Mouse (Mus musculus) activated CD4-positive, CD25-positive, alpha-beta regulatory T cell, adult 4 months (primary cell): ENCODE measurements around the gene Tcta. TPM values are rescaled to one million over a fixed set of nuclear protein-coding genes. Genes with fewer than 3 reads are reported as not detected.
"Not testable (repeated sequence)": the region's sequence is repeated elsewhere in the genome, so short reads cannot be mapped to it uniquely, and the experiment has no call there.

Experiments used
- ATAC-seq: one replicate; pipeline ENCODE4 v1.8.0; 2017
- polyA plus RNA-seq, 2 experiments: library from polyadenylated mRNA; unstranded; fragments of 100-300 nt; shearing (Covaris generic); gene quantifications; one replicate each; pipeline ENCODE4 v1.2.1; 2017

Gene Tcta
- polyA plus RNA-seq, 2 experiments from 2014 or later = 9.7 to 13.5 TPM

DNA sequence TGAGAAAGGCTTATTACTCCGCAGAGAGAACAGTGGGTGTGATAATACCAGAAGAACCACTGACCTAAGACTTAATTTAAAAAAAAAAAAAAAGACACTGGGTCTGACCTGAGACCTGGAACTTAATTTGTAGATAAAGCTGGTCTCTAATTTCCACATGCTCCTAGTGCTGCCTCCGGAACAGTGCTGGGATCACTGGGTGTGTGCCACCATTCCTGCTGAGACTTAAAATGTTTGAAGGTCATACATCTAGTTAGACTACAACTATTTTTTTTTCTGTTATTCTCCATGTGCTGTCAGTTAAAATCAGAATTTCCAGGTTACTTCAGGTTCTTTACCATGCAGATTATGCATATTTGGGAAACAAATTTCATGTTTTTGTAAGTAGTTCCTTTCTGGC lies 2.2 kb upstream of the Tcta start:
- ATAC-seq = no peak

DNA sequence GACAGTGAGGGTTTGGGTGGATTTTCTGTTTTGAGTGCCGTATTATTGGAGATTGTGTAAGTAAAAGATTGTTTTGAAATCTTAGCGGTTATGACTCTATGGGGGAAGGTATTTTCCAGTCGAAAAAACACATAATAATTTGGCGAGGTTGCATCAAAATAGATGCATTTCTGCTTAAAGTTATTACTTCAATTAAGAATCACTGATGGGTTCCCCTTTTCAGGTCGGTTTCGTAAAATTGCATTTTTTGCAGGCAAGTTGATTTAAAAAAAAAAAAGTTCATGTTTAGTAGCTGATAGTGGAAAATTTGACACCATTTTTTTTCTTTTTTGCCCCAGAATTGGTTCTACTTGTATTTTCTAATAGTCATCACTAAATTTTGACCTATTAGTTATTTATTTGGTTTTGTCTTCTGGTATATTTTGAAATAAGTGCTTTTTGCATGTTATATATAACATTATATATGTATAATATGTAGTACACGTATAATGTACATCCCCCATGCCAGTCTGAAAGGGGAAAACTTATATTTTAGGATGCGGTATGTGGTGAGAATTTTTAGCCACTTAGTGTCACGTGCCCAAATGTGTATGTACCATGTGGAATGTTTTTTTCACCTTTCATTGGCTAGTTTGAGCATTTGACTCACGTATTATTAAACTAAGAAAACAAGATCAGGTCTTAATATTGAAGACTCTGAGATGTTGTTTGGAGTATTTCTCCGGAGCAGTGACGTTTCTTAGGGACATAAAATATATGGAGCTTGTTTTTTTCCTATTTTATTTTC lies 1.3 kb upstream of the Tcta start:
- ATAC-seq = no peak

GRCm38 (mm10) chr9:108306571-108306980 lies 616 bp upstream of the Tcta start:
- peak; percentile 53 for ATAC-seq

DNA sequence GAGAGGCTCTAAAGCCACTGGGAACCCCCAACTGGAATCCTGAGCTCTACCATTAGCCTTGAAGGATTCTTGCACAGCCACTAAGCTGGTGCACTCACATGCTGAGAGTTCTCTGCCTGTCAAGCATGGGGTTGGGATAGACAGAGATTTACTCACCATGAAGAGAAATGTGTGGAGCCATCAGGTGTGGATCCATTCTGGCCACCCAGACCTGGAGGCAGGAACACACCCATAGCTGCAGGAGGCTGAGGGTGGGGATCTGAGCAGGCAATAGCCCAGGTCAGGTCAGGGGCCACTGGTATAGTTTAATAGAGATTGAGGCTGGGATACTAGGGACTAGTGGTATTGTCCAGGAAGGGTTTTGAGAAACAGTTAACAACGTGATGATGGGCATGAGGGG lies 790 bp downstream of the Tcta start:
- no peak for ATAC-seq

- no peak for ATAC-seq
These were observed 1.2 kb downstream of the Tcta start for GRCm38 (mm10) chr9:108304716-108305115.

DNA sequence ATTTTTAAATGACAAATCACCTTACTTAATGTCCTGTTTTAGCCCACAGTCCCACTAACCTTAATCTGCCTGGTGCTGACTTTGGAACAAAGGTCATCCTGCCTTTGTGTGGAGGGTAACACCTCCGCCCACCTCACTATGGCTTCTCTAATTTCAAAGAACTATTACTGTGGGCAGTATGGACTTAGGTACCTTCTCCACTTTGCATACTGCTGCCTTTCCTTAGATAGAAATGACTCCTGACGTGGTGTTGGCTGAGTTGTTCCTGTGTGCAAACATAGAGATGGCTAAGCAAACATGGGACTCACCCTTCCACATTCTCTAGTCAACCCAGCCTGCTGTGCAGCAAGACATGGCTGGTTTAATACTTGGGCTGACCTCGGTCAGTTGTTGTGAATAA lies 4.1 kb downstream of the Tcta start:
- ATAC-seq = no peak

DNA sequence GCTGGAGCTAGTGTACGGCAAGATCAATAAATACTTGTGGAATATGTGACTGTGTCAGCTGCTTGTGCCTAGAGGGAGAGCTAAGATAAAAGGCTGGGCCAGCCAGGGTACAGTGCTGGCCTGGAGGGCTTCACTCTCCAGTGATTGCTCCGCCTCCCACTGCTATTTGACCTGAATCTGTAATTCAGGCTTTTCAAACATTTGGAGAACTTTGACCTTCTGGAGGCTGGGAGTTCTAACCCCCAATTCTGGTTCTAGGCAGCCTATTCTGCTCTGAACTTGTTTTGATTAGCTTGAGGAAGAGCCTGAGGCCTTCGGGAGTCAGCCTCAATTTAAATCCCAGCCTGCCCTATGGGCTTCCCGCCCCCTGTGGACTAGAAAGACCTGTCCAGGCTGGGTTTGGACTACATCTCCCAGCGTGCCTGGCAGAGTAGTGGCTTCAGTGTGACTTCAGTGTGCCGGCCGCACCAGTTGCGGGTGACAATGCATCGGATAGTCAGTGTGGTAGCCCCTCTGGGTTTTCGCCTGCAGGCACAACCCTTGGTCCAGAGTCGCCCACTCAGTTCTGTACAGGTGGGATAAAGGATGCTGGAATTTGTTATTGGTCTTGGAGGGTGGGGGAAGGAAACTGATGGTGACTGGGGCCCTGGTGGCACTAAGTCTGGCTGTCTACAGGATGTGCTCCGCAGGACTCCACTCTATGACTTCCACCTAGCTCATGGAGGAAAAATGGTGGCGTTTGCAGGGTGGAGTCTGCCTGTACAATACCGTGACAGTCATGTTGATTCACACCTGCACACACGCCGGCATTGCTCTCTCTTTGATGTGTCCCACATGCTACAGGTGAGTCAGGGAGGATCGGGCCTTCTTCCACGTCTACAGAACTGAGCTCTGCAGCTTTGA lies 9.3 kb downstream of the Tcta start, which contains the start of gene Amt:
Amt (plus strand) TSS at position 401 of the 903 bp plus-strand sequence.
- no peak for ATAC-seq

- ATAC-seq = no peak
These were observed 15.2 kb downstream of the Tcta start for GRCm38 (mm10) chr9:108290773-108291172.

GRCm38 (mm10) chr9:108290016-108290750 lies 15.8 kb downstream of the Tcta start, which contains the start of gene Nicn1:
TSS of gene Nicn1 (plus strand) at chr9:108290429.
- ATAC-seq = peak; percentile 100

- ATAC-seq = no peak
These were observed 16.6 kb downstream of the Tcta start for GRCm38 (mm10) chr9:108289347-108289746.

- not testable (repeated sequence) for ATAC-seq
These were observed 18.3 kb downstream of the Tcta start for GRCm38 (mm10) chr9:108287526-108288238.

DNA sequence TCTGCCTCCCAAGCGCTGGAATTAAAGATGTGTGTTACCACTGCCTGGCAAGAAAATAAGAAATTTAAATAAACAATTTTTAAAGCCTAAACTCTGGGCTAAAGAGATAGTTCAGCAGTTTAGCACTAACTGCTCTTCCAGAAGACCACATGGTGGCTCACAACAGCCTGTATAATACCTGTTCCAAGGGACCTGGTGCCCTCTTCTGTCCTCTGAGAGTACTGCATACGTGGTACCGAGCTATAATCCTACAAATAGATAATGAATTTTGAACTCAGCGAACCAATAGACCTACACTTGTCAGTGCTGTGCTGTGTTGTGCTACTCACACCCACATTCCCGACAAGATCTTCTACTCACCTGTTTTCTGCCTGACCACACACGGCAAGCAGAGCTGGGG lies 21.6 kb downstream of the Tcta start:
- peak; percentile 88 for ATAC-seq

GRCm38 (mm10) chr9:108280071-108280828 lies 25.7 kb downstream of the Tcta start:
- no peak for ATAC-seq

GRCm38 (mm10) chr9:108278697-108279450 lies 27.1 kb downstream of the Tcta start:
- peak; percentile 23 for ATAC-seq

DNA sequence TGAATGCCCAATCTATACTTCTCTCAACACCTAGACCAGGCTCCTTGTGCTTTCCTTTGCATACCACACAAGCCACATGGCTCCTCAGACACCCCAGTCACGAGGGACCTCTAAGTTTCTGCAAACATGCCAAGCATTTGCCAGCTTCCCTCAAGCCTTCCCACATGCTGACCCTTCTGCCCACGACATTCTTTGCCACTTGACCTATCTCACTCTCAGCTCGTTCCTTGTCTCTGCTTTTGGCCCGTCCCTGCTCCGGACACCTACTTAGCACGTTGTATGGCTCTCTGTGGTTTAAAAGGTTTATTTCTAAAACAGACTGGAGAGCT lies 30.7 kb downstream of the Tcta start:
- ATAC-seq = no peak

DNA sequence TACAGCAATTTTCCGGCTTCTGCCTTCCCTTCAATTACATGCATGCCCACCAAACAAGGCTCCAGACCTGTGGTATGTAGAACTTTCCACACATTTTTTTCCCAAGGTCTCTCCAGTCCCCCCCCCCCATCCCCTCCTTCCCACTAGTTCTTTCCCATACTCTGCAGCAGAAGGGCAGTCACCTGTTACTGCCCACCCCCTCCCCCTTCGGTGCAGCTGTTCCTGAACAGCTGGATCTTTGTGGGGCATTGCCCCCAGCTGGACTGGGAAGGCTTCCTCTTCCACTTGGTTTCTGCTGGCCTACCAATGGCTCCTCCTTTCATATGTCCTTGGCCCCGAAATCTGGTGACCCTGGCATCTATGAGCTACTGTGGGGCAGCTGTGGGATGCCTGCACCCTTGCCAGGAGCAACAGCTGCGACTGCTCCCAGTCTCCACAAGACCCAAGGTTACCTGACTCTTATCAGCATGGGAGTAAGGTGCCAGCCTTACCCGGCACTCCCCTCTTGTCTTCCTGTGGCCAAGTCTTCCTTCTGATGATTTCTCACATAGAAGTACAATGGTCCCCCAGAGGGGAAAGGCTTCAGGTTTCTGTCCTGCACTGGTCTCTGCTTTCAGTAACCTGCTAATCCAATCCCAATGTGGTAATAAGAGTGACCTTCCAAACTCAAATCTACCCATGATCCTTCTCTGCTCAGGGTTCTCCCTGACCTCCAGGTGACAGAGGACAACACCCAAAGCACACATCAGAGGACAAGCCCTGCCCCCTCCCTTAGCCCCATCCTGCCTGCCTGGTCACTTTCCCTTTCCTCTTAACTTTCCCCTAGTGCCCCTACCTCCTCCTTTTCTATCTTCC lies 31.3 kb downstream of the Tcta start:
- no peak for ATAC-seq

- ATAC-seq = no peak
These were observed 32.5 kb downstream of the Tcta start for GRCm38 (mm10) chr9:108273485-108273884.

DNA sequence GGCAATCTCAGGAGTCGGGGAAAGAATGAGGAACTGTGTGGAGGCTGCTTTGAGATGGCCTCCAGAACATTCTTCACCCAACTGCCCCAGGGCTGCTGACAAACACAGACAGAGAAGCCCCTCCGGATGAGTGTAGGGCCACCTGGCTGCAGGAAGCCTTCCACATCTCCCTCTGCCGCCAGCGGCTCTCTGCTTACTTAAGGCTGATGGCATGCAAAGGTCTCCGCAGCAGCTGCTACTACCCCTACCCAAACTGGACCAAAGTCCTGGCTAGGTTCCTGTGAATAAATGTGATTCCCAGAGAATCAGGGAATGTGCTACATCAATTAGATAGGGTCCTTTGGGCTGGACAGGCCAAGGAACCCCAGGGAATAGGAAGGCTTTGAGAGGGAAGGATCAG lies 33.3 kb downstream of the Tcta start:
- no peak for ATAC-seq

- no peak for ATAC-seq
These were observed 34.0 kb downstream of the Tcta start for GRCm38 (mm10) chr9:108271941-108272340.

GRCm38 (mm10) chr9:108268701-108269100 lies 37.3 kb downstream of the Tcta start:
- ATAC-seq = not testable (repeated sequence)
